Mouse (Mus musculus) left cerebral cortex, adult 11 months (tissue): Measurements from ENCODE around the gene Slit2.

Source experiments
- DNase-seq: peaks from one replicate; pipeline ENCODE4 v3.0.0; 2022; ENCODE audit warnings: low spot score

The Slit2 gene

DNA sequence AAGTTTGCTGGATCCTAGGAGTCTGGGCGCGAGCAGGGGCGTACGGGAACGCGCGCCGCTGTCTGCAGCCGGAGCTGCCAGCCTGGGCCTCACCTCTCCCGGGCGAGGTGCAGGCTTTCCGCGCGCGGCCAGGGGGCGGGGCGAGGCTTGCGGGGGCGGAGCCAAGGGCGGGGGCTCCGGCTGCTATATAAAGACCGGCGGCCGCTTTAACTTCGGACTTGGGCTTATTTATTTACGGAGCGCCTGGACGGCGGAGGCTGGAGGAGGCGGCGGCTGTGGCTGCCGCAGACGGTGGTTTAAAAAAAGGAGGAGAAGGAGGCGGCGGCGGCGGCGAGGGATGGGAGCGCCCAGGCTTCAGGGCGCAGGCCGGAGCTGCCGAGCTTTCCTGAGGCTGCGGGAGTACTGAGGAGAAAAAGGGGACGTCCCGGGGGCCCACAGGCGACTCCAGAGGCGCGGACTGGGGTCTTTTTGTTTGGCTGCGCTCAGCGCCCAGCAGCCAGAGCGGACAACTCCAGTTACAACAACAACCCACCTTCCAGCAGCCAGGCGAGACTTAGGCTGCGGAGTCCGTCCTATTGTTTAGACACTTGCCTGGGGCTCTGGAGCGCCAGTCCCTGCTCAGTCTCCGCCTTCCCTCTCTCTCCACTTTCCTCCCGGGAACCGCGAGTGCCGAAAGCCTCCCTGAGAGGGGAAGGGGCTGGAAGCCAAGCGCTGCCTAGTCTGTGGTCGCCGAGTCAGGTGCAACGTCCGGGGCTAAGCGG is at the start of gene Slit2:
Gene Slit2 (plus strand): TSS at position 198 of the 761 bp plus-strand sequence.
- DNase-seq: no peak

GRCm38 (mm10) chr5:47938586-47939372 is 44.2 kb upstream of the Slit2 start:
- DNase-seq: no peak

DNA sequence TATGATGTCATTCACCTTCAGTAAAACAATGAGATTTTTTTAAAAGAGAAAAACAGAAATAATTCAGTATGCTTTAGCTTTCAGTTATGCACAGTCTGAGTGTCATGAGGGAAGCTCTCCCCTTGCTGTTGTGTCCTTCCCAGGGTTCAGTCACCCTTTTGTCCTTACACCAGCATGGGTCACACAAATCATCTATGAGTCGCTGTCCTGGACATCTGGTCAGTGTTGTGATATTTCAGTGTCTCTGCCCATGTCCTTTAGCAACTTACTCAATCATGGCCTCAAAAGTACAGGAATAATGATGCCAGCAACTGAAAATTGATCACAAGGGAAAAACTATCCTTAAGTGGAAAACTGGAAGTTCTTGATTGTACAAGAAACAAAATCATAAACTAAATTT is 26.5 kb upstream of the Slit2 start:
- no peak for DNase-seq

DNA sequence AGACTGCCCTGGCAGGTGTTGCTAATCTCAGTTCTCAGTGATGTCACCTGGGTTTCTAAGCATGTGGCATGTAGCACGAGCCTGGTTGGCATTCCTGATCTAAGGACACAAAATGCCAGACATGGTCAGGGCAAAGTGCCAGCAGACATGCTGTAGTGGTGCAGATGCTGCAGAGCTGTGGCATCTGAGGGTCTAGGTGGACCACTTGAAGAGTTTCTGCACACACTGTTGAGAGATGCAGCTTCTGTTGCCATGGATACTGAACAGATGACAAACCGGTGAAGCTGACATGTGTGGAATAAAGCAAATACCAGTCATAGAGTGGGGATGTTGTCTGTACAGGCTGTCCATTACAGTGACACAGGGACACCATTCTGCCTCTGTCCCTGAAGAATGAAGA is 7.1 kb upstream of the Slit2 start:
- DNase-seq: no peak

- DNase-seq: no peak
These were observed 3.6 kb upstream of the Slit2 start for GRCm38 (mm10) chr5:47979371-47979770.

- no peak for DNase-seq
These were observed 2.5 kb upstream of the Slit2 start for GRCm38 (mm10) chr5:47980459-47980858.

GRCm38 (mm10) chr5:47981951-47982350 is 987 bp upstream of the Slit2 start:
- no peak for DNase-seq

- DNase-seq: no peak
These were observed 1.0 kb downstream of the Slit2 start for GRCm38 (mm10) chr5:47983746-47984583.

GRCm38 (mm10) chr5:47984584-47985197 is 1.8 kb downstream of the Slit2 start:
- DNase-seq: no peak

- DNase-seq: no peak
These were observed 2.3 kb downstream of the Slit2 start for GRCm38 (mm10) chr5:47985198-47985631.

DNA sequence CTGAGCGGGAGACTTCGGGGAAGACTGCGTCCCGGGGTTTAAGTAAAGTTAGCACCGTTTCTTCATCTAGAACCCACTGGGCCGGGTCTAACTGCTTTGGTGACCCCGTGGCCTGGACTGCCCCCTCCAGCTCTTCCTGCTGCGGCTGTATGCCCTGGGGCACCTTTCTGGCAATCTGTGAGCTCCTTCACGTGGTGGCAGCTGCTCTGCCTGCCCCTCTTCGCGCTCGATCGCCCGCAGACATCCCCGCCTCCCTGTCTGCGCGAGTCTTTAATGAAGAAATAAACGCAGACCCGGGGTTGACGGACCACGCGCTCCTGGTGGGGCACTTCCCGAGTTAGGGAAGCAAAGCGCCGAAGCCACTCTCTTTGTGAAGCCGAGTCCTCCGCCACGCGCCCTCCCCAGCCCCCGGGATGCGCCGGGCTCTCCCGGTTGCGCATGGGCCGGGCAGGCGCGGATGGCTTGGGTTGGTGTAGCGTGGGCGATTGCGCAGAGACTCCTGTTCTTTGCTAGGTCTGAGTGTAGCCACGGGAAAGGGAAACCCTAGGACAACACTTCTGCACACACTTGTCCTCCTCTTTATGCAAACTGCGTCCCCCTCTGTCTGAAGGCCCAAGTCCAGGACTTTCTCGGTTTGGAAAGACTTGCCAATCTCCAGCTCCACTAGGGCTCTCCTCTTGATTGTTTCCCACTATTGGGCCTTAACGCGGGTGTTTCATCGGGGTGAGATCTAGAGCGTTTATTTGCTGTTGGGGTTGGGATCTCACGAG is 3.1 kb downstream of the Slit2 start:
- no peak for DNase-seq

DNA sequence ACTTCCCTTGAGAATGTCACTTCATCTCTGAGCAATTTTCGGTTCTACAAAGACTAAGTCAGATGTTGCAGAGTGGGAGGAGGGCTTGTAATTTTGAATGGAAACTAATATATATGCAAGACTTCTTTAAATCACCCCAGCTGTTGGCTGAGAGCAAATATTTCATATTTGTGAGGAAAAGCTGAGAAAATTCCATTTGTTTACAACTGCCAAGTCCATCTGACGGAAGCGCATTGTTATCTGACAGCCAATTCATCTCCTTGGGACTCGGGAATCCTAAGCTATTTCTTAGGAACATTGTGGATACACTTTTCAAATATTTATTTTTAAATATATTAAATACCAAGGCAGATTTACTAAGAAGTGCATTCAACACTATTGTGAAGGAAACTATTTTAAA is 8.0 kb downstream of the Slit2 start:
- no peak for DNase-seq

- no peak for DNase-seq
These were observed 20.9 kb downstream of the Slit2 start for GRCm38 (mm10) chr5:48003708-48004415.

- no peak for DNase-seq
These were observed 22.6 kb downstream of the Slit2 start for GRCm38 (mm10) chr5:48005533-48005932.

GRCm38 (mm10) chr5:48006059-48006458 is 23.1 kb downstream of the Slit2 start:
- DNase-seq: no peak

DNA sequence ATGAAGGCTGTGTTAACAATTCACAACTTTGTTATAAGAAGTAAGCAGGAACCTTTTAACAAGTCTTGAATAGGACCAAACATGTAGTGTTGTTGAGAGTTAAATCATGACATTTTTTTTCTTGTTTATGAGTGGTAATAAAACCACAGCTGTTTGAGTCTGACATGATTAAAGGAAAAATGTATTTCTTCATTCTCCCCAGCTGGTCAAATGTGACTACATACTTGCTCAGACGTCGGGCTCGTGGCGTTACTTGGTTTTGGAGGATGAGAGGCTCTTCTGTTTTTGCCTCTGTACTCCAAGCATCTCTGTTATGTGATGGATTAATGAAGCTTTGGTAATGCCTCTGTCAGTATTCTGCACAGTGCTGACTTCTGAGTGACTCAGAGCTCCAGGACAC is 40.5 kb downstream of the Slit2 start:
- DNase-seq: no peak

DNA sequence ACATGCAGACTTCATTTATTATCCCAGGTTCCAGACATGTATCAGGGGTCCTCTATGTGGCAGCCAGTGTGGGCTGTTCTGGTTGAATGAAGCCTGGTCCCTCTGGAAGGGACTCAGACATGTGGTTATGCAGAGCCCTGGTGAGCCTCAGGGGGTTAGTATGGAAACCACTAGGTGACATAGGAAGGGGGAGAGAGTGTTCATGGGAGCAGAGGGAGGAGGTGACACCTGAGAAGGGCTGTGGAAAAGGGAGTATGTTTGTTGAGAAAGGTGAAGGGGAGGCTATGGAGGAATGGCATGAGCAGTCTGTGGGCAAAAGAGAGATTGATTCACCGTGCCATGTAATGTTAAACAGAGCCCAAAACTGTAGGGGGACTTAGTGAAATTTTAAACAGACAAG is 51.9 kb downstream of the Slit2 start:
- no peak for DNase-seq

GRCm38 (mm10) chr5:48038033-48038432 is 55.1 kb downstream of the Slit2 start:
- no peak for DNase-seq

DNA sequence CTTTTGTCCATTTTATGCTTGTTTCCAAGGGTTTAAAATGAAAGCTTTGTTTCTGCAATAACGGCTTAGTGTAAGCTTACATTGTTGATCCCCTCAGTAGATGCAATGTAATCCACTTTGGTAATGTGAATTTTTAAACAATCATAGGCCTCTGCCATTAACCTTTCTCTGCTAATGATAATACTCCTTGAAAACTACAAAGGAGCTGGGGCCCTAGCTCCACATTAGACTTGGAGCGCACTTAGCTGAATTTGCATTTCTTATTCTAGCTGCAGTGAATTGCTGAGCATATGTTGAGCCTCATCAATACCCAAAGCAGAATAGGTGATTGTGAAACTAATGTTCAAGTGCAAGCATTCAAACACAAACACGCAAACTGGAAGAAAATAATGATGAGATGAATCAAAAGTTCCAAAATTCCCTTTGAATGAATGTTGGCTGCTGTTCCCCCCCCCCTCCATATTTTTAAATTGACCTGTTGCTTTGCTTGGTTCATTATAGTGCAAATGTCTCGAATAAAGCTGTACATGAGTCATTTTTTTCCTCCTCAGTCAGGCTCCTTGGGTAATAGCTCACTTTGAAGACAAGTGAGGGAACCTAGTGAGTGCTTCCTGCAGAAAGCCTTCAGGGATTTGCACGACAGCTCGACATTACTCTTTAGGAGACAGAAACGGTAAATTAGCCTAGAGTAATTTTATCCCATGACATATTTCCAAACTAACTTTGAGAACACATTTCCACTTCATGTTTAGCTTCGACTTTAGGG is 66.2 kb downstream of the Slit2 start:
- no peak for DNase-seq
